Mouse (Mus musculus) hindbrain, embryonic 16.5 days (tissue): ENCODE results near the gene Olfr594. TPM values are rescaled to one million over a fixed set of nuclear protein-coding genes. Genes with fewer than 3 reads are reported as not detected.
"Not testable (repeated sequence)": the region's sequence is repeated elsewhere in the genome, so short reads cannot be mapped to it uniquely, and the experiment has no call there.

ENCODE experiments used
- ATAC-seq: fragments of 200-750 bp; cut with Nextera tagmentation; 2 replicates; pipeline ENCODE4 v1.8.0; 2017; ENCODE audit warnings: moderate TSS enrichment, moderate library complexity
- H3K27ac ChIP-seq: fragments of 300-500 bp; sonication (generic); 2 replicates; pipeline ENCODE4 v1.5.1; 2014; ENCODE audit warnings: low read depth, mild to moderate bottlenecking, control low read depth, low read length, moderate library complexity
- H3K27me3 ChIP-seq: fragments of 300-500 bp; sonication (generic); replicated peaks from 2 replicates; pipeline ENCODE4 v1.6.1; 2014; ENCODE audit warnings: low read length; ENCODE audit not compliant: control insufficient read depth, insufficient read depth
- H3K36me3 ChIP-seq: fragments of 300-500 bp; sonication (generic); 2 replicates; pipeline ENCODE4 v1.6.1; 2014; ENCODE audit warnings: mild to moderate bottlenecking, low read length, moderate library complexity, mixed read lengths; ENCODE audit not compliant: control insufficient read depth, insufficient read depth
- H3K4me1 ChIP-seq: fragments of 300-500 bp; sonication (generic); 2 replicates; pipeline ENCODE4 v1.6.1; 2014; ENCODE audit warnings: low read depth, low read length; ENCODE audit not compliant: control insufficient read depth, insufficient read depth
- H3K4me2 ChIP-seq: fragments of 300-500 bp; sonication (generic); 2 replicates; pipeline ENCODE4 v1.6.1; 2014; ENCODE audit warnings: mild to moderate bottlenecking, low read length, control low read depth, moderate library complexity
- H3K4me3 ChIP-seq: fragments of 300-500 bp; sonication (generic); 2 replicates; pipeline ENCODE4 v1.5.1; 2014; ENCODE audit warnings: mild to moderate bottlenecking, low read length, control low read depth, moderate library complexity
- H3K9ac ChIP-seq: fragments of 300-500 bp; sonication (generic); 2 replicates; pipeline ENCODE4 v1.6.1; 2014; ENCODE audit warnings: low read depth, mild to moderate bottlenecking, control low read depth, low read length, moderate library complexity
- H3K9me3 ChIP-seq: fragments of 300-500 bp; sonication (generic); 2 replicates; pipeline ENCODE4 v1.6.1; 2014; ENCODE audit warnings: mild to moderate bottlenecking, low read length, moderate library complexity; ENCODE audit not compliant: control insufficient read depth
- WGBS: fragments of 180-500 bp; shearing (Covaris S2); extraction: QIAGEN DNeasy Blood & Tissue Kit; methylation state at CpG from one replicate; pipeline ENCODE4 v1.1.7; 2014; 5-methylcytosine and 5-hydroxymethylcytosine counted together
- microRNA-seq: library from miRNA; unstranded; fragments of <30 nt; microRNA quantifications from one replicate; pipeline ENCODE4, GENCODE M21; 2017
- polyA plus RNA-seq: library from polyadenylated mRNA; unstranded; fragments of >200 nt; fragmentation: Nextera tagmentation; extraction: Ambion mirVana; gene quantifications from 2 replicates; pipeline ENCODE4 v1.2.1, GENCODE M21; 2015

Gene Olfr594
- not detected in 2 replicates for polyA plus RNA-seq

GRCm38 (mm10) chr7:103216696-103217095 lies at the start of gene Olfr594:
TSS of gene Olfr594 (plus strand) at chr7:103216996.
- Histone ChIP-seq H3K27ac (no peak within 1 kb of the TSS), H3K27me3 (no peaks in the 10 kb centered on the region), H3K4me1 (no peaks in the 10 kb centered on the region), H3K4me2 (no peak within 1 kb of the TSS), H3K4me3 (no peak within 1 kb of the TSS), H3K36me3 (no peaks in the 10 kb centered on the region), H3K9ac (no peak within 1 kb of the TSS), H3K9me3 (no peaks in the 10 kb centered on the region)
- no peak for ATAC-seq

DNA sequence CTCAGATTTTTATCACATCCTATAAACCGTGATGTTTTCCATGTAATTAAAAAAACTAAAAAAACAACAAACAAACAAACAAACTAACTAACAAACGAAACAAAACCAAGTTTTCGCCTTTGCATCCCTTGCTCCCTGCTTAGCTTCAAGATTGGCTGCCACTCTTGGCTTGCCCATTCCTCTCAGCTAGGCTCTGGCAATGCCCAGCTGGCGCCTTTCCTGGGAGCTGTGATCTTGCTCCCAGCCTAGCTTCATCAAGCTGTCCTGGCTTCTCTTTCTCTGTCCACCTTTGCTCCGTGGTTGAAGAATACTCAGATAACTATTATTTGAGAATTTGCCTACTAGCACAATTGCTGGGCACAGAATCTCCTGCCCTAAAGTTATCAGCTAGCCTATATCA lies 47.1 kb upstream of the Olfr594 start:
- ATAC-seq, result no peak
- no peaks in the 10 kb centered on the region for H3K4me1 ChIP-seq
- no peak overlapping the region for H3K4me2 ChIP-seq
- no peaks in the 10 kb centered on the region; the same call in 1 of the 2 replicates for H3K9me3 ChIP-seq
- no peak overlapping the region for H3K4me3 ChIP-seq
- H3K36me3 ChIP-seq, result no peaks in the 10 kb centered on the region
- no peak overlapping the region for H3K27ac ChIP-seq
- H3K9ac ChIP-seq, result no peak overlapping the region
- no peaks in the 10 kb centered on the region for H3K27me3 ChIP-seq
- 72% methylated on average over 5 of the region's 5 CpGs for WGBS

- Histone ChIP-seq H3K4me1 (no peaks in the 10 kb centered on the region), H3K4me3 (no peak within 1 kb of the TSS), H3K36me3 (no peaks in the 10 kb centered on the region), H3K9ac (no peak within 1 kb of the TSS), H3K9me3 (peaks cover 8% of the 10 kb centered on the region), H3K4me2 (no peak within 1 kb of the TSS), H3K27ac (no peak within 1 kb of the TSS), H3K27me3 (no peaks in the 10 kb centered on the region)
- WGBS, result 74% methylated on average over 1 of the region's 1 CpGs
- no peak for ATAC-seq
Observed at GRCm38 (mm10) chr7:103178240-103178639, 38.6 kb upstream of the Olfr594 start, which contains the start of gene Olfr591. TSS of gene Olfr591 (minus strand) at chr7:103178340.

- not testable (repeated sequence) for H3K27ac ChIP-seq, H3K4me2 ChIP-seq, H3K4me3 ChIP-seq, H3K27me3 ChIP-seq, H3K9ac ChIP-seq, H3K4me1 ChIP-seq, ATAC-seq, H3K36me3 ChIP-seq, H3K9me3 ChIP-seq
- 76% methylated on average over 1 of the region's 1 CpGs for WGBS
Observed at GRCm38 (mm10) chr7:103184503-103184902, 32.3 kb upstream of the Olfr594 start, which contains the start of gene Olfr592. TSS of gene Olfr592 (plus strand) at chr7:103184803.

DNA sequence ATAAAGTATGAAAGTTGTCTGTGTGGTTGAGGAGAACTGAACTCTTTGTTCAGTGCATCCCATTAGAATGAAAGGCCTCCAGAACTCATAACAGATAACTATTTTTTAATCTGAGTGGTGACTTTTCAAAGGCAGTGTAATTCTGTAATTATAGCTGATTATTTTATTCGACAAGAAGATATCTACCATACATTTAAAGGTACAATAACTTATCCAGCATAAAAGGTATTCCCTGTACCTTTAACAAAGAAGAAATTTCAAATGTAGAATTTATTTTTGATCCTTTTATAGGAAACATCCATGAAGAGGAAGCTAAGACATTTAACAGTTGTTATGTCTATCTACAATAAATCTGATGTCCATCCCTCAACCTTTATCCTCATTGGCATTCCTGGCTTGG lies 5.2 kb upstream of the Olfr594 start, which contains the start of gene Olfr593:
TSS of gene Olfr593 (plus strand) at position 301 of the 400 bp plus-strand sequence.
- Histone ChIP-seq H3K9ac (no peak within 1 kb of the TSS), H3K4me2 (no peak within 1 kb of the TSS), H3K36me3 (no peaks in the 10 kb centered on the region), H3K27ac (no peak within 1 kb of the TSS), H3K4me1 (no peaks in the 10 kb centered on the region), H3K27me3 (no peaks in the 10 kb centered on the region), H3K9me3 (no peaks in the 10 kb centered on the region), H3K4me3 (no peak within 1 kb of the TSS)
- 83% methylated on average over 1 of the region's 1 CpGs for WGBS
- no peak for ATAC-seq

DNA sequence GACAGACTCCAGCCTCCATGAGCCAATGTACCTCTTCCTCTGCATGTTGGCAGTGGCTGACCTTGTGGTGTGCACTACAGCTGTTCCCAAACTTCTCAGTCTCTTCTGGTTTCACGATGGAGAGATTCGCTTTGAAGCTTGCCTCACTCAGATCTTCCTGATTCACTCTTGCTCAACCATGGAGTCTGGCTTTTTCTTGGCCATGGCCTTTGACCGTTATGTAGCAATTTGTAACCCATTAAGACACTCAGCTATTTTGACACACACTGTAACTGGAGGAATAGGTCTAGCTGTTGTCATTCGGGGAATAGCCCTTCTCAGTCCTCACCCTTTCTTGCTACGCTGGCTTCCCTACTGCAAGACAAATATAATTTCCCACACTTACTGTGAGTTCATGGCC lies 4.7 kb upstream of the Olfr594 start:
- H3K27me3 ChIP-seq, H3K4me3 ChIP-seq, ATAC-seq, H3K27ac ChIP-seq, H3K4me1 ChIP-seq, H3K4me2 ChIP-seq, H3K9ac ChIP-seq, H3K9me3 ChIP-seq, H3K36me3 ChIP-seq: not testable (repeated sequence)
- 89% methylated on average over 5 of the region's 5 CpGs for WGBS

DNA sequence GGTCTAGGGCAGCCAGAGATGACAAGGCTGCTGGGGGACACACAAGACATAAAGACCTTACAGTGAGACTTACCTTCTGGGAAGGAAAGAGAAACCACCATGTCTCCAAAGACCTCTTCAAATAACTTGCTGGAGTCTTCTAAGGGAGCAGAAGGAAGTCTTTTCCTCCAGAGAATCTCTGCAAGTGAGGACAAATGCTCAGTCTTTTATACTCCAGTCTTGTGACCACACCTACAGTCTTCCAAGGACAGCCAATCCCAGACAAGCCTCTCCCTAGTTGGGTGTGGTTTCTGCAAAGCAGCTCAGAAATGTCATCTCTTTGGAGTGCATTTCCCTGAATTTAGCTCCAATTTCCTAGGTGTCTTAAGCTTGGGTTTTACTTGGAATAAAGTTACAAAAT lies 35.6 kb downstream of the Olfr594 start, which contains the start of gene Usp17ld:
TSS of gene Usp17ld (minus strand) at position 101 of the 400 bp plus-strand sequence.
- not testable (repeated sequence) for H3K4me2 ChIP-seq, H3K27ac ChIP-seq, H3K4me3 ChIP-seq, ATAC-seq, H3K4me1 ChIP-seq, H3K27me3 ChIP-seq, H3K9ac ChIP-seq, H3K9me3 ChIP-seq, H3K36me3 ChIP-seq

Small RNAs within 50 kb of the gene (microRNA-seq; reads per million reads assigned to microRNA genes)
- gene Gm23550 (not detected), gene Gm25171 (not detected)

Other genes with a start within 250 kb of the Olfr594 start
- not detected in 2 replicates for gene Olfr577, start 241.1 kb upstream of the Olfr594 start, polyA plus RNA-seq
- not detected in 2 replicates for gene Olfr578, start 227.7 kb upstream of the Olfr594 start, polyA plus RNA-seq
- not detected in 2 replicates for gene Olfr582, start 179.0 kb upstream of the Olfr594 start, polyA plus RNA-seq
- not detected in 2 replicates for gene Olfr583, start 165.7 kb upstream of the Olfr594 start, polyA plus RNA-seq
- gene Olfr584, start 135.1 kb upstream of the Olfr594 start, polyA plus RNA-seq, result not detected in 2 replicates
- not detected in 2 replicates for gene Olfr585, start 119.3 kb upstream of the Olfr594 start, polyA plus RNA-seq
- not detected in 2 replicates for gene Olfr586, start 91.4 kb upstream of the Olfr594 start, polyA plus RNA-seq
- not detected in 2 replicates for gene Olfr588-ps1, start 76.1 kb upstream of the Olfr594 start, polyA plus RNA-seq
- not detected in 2 replicates for gene Olfr589, start 60.6 kb upstream of the Olfr594 start, polyA plus RNA-seq
- not detected in 2 replicates for gene Olfr591, start 38.7 kb upstream of the Olfr594 start, polyA plus RNA-seq
- not detected in 2 replicates for gene Olfr592, start 32.2 kb upstream of the Olfr594 start, polyA plus RNA-seq
- gene Olfr593, start 5.1 kb upstream of the Olfr594 start, polyA plus RNA-seq, result not detected in 2 replicates
- gene Usp17ld, start 35.5 kb downstream of the Olfr594 start, polyA plus RNA-seq, result not detected in 2 replicates
- gene Olfr596, start 88.7 kb downstream of the Olfr594 start, polyA plus RNA-seq, result not detected in 2 replicates
- gene Olfr597, start 99.3 kb downstream of the Olfr594 start, polyA plus RNA-seq, result not detected in 2 replicates
- not detected in 2 replicates for gene Olfr598, start 106.6 kb downstream of the Olfr594 start, polyA plus RNA-seq
- not detected in 2 replicates for gene Olfr599, start 118.9 kb downstream of the Olfr594 start, polyA plus RNA-seq
- gene Olfr600, start 132.7 kb downstream of the Olfr594 start, polyA plus RNA-seq, result not detected in 2 replicates
- not detected in 2 replicates for gene Olfr601, start 145.7 kb downstream of the Olfr594 start, polyA plus RNA-seq
- not detected in 2 replicates for gene Olfr603, start 169.2 kb downstream of the Olfr594 start, polyA plus RNA-seq
- gene Usp17lc, start 198.1 kb downstream of the Olfr594 start, polyA plus RNA-seq, result not detected in 2 replicates
- not detected in 2 replicates for gene Olfr605, start 228.4 kb downstream of the Olfr594 start, polyA plus RNA-seq
- not detected in 2 replicates for gene Olfr606, start 232.1 kb downstream of the Olfr594 start, polyA plus RNA-seq
- not detected in 2 replicates for gene Olfr607, start 247.2 kb downstream of the Olfr594 start, polyA plus RNA-seq